Mouse (Mus musculus) MEL (cell line): ENCODE measurements at regions not wholly inside any gene's neighbourhood (a gene's known extent, or its start where the extent isn't known, plus 50 kb on each side); places are given as distances from the start of the nearest gene placed in this dataset.

Experiments used
- DNase-seq: peaks from one replicate; pipeline ENCODE4 v3.0.0; 2011; ENCODE audit warnings: low read depth, low spot score
- H3K27ac ChIP-seq: 2 replicates; pipeline ENCODE4 v1.5.1; 2012; ENCODE audit warnings: low read depth, mild to moderate bottlenecking, control low read depth, low read length, moderate library complexity; ENCODE audit not compliant: control insufficient read depth
- H3K27me3 ChIP-seq, 2 experiments: fragments of 150-350 bp in 1 of 2; sonication (generic) in 1 of 2; 2 replicates each; pipeline ENCODE4 v1.6.1; 2012; ENCODE audit warnings: low read length in 2 of 2, mild to moderate bottlenecking in 2 of 2, improper control_type of control experiment in 1 of 2, moderate library complexity in 1 of 2; ENCODE audit not compliant: insufficient read depth in 2 of 2, control insufficient read depth in 1 of 2
- H3K36me3 ChIP-seq, 2 experiments: 2 replicates each; pipeline ENCODE4 v1.6.1; 2012 to 2014; ENCODE audit warnings: low read length in 2 of 2, improper control_type of control experiment in 1 of 2, inconsistent platforms in 1 of 2, mild to moderate bottlenecking in 1 of 2; ENCODE audit not compliant: insufficient read depth in 2 of 2, control insufficient read depth in 1 of 2
- H3K4me1 ChIP-seq, 2 experiments: fragments of 150-350 bp in 1 of 2; sonication (generic) in 1 of 2; 2 replicates each; pipeline ENCODE4 v1.6.1; 2012; ENCODE audit warnings: low read length in 2 of 2, improper control_type of control experiment in 1 of 2, mild to moderate bottlenecking in 1 of 2; ENCODE audit not compliant: insufficient read depth in 2 of 2, control insufficient read depth in 1 of 2
- H3K4me3 ChIP-seq, 2 experiments: fragments of 150-350 bp in 1 of 2; sonication (generic) in 1 of 2; 2 replicates each; pipeline ENCODE4 v1.5.1; 2012; ENCODE audit warnings: low read depth in 2 of 2, low read length in 2 of 2, mild to moderate bottlenecking in 2 of 2, moderate library complexity in 2 of 2, control low read depth in 1 of 2, improper control_type of control experiment in 1 of 2; ENCODE audit not compliant: control insufficient read depth in 1 of 2, insufficient read depth in 1 of 2
- H3K79me2 ChIP-seq: 2 replicates; pipeline ENCODE4 v1.6.1; 2012; ENCODE audit warnings: mild to moderate bottlenecking, low read length, moderate library complexity; ENCODE audit not compliant: control insufficient read depth, poor library complexity, insufficient read depth
- H3K9ac ChIP-seq: 2 replicates; pipeline ENCODE4 v1.6.1; 2012; ENCODE audit warnings: low read depth, mild to moderate bottlenecking, control low read depth, low read length, moderate library complexity; ENCODE audit not compliant: control insufficient read depth, poor library complexity, severe bottlenecking
- H3K9me3 ChIP-seq: fragments of 150-350 bp; sonication (generic); replicated peaks from 2 replicates; pipeline ENCODE4 v1.6.1; 2012; ENCODE audit warnings: mild to moderate bottlenecking, low read length, improper control_type of control experiment, moderate library complexity; ENCODE audit not compliant: insufficient read depth
- BHLHE40 ChIP-seq: IDR thresholded peaks from 2 replicates; pipeline ENCODE4 v1.6.1; 2012; ENCODE audit warnings: low read depth, mild to moderate bottlenecking, inconsistent platforms, low read length, improper control_type of control experiment, borderline replicate concordance
- CHD1 ChIP-seq: IDR thresholded peaks from 2 replicates; pipeline ENCODE4 v1.6.1; 2012; ENCODE audit warnings: low read depth, mild to moderate bottlenecking, inconsistent platforms, low read length, improper control_type of control experiment
- CHD2 ChIP-seq: IDR thresholded peaks from 2 replicates; pipeline ENCODE4 v1.6.1; 2011; ENCODE audit warnings: low read length, improper control_type of control experiment
- CTCF ChIP-seq, 3 experiments: IDR thresholded peaks in 2 of 3; conservative IDR thresholded peaks in 1 of 3; 2 replicates each; pipeline ENCODE4 v1.5.1; 2011 to 2012; ENCODE audit warnings: low read length in 3 of 3, low read depth in 2 of 3, mild to moderate bottlenecking in 2 of 3, improper control_type of control experiment in 1 of 3, inconsistent platforms in 1 of 3, mixed read lengths in 1 of 3, moderate library complexity in 1 of 3; ENCODE audit not compliant: control insufficient read depth in 1 of 3, insufficient read depth in 1 of 3, poor library complexity in 1 of 3, severe bottlenecking in 1 of 3
- ELF1 ChIP-seq: IDR thresholded peaks from 2 replicates; pipeline ENCODE4 v1.6.1; 2014; ENCODE audit warnings: low read depth, mild to moderate bottlenecking, inconsistent platforms, low read length, improper control_type of control experiment, moderate library complexity
- ETS1 ChIP-seq: IDR thresholded peaks from 2 replicates; pipeline ENCODE4 v1.6.1; 2012; ENCODE audit warnings: low read depth, mild to moderate bottlenecking, inconsistent platforms, low read length, improper control_type of control experiment, moderate library complexity
- GABPA ChIP-seq: IDR thresholded peaks from 2 replicates; pipeline ENCODE4 v1.6.1; 2012; ENCODE audit warnings: low read depth, mild to moderate bottlenecking, inconsistent platforms, low read length, improper control_type of control experiment, moderate library complexity
- GATA1 ChIP-seq: IDR thresholded peaks from 2 replicates; pipeline ENCODE4 v1.6.1; 2011; ENCODE audit warnings: low read depth, low read length, improper control_type of control experiment
- HCFC1 ChIP-seq: IDR thresholded peaks from 2 replicates; pipeline ENCODE4 v1.6.1; 2012; ENCODE audit warnings: low read depth, mild to moderate bottlenecking, inconsistent platforms, low read length, improper control_type of control experiment, moderate library complexity
- KAT2A ChIP-seq: conservative IDR thresholded peaks from 2 replicates; pipeline ENCODE4 v1.6.1; 2012; ENCODE audit warnings: low read depth, low read length, improper control_type of control experiment, inconsistent platforms
- MAFK ChIP-seq: IDR thresholded peaks from 2 replicates; pipeline ENCODE4 v1.6.1; 2011; ENCODE audit warnings: low read depth, mild to moderate bottlenecking, low read length, improper control_type of control experiment, borderline replicate concordance
- MAX ChIP-seq: IDR thresholded peaks from 2 replicates; pipeline ENCODE4 v1.6.1; 2011; ENCODE audit warnings: low read length, improper control_type of control experiment
- MAZ ChIP-seq: IDR thresholded peaks from 2 replicates; pipeline ENCODE4 v1.6.1; 2012; ENCODE audit warnings: low read depth, mild to moderate bottlenecking, inconsistent platforms, low read length, improper control_type of control experiment
- MXI1 ChIP-seq: IDR thresholded peaks from 2 replicates; pipeline ENCODE4 v1.6.1; 2011; ENCODE audit warnings: mild to moderate bottlenecking, low read depth, low read length, improper control_type of control experiment
- MYB ChIP-seq: IDR thresholded peaks from 2 replicates; pipeline ENCODE4 v1.6.1; 2011; ENCODE audit warnings: mild to moderate bottlenecking, low read depth, low read length, improper control_type of control experiment
- MYC ChIP-seq: IDR thresholded peaks from 2 replicates; pipeline ENCODE4 v1.6.1; 2011; ENCODE audit warnings: low read depth, mild to moderate bottlenecking, low read length, improper control_type of control experiment, moderate library complexity
- POLR2A ChIP-seq, 2 experiments: IDR thresholded peaks; 2 replicates each; pipeline ENCODE4 v1.6.1; 2011 to 2012; ENCODE audit warnings: low read length in 2 of 2, mild to moderate bottlenecking in 2 of 2, control low read depth in 1 of 2, improper control_type of control experiment in 1 of 2, low read depth in 1 of 2, moderate library complexity in 1 of 2; ENCODE audit not compliant: control insufficient read depth in 1 of 2, insufficient read depth in 1 of 2, poor library complexity in 1 of 2
- POLR2AphosphoS2 ChIP-seq: IDR thresholded peaks from 2 replicates; pipeline ENCODE4 v1.6.1; 2011; ENCODE audit warnings: low read length, improper control_type of control experiment
- RAD21 ChIP-seq: IDR thresholded peaks from 2 replicates; pipeline ENCODE4 v1.6.1; 2011; ENCODE audit warnings: mild to moderate bottlenecking, low read depth, low read length, improper control_type of control experiment
- RCOR1 ChIP-seq: IDR thresholded peaks from 2 replicates; pipeline ENCODE4 v1.6.1; 2012; ENCODE audit warnings: low read depth, mild to moderate bottlenecking, inconsistent platforms, low read length, improper control_type of control experiment
- SIN3A ChIP-seq: IDR thresholded peaks from 2 replicates; pipeline ENCODE4 v1.6.1; 2012; ENCODE audit warnings: low read length, improper control_type of control experiment, inconsistent platforms
- SMC3 ChIP-seq: IDR thresholded peaks from 2 replicates; pipeline ENCODE4 v1.6.1; 2011; ENCODE audit warnings: low read depth, low read length, improper control_type of control experiment
- TAL1 ChIP-seq: IDR thresholded peaks from 2 replicates; pipeline ENCODE4 v1.6.1; 2012; ENCODE audit warnings: mild to moderate bottlenecking, inconsistent platforms, low read length, moderate library complexity, mixed read lengths
- TBP ChIP-seq: IDR thresholded peaks from 2 replicates; pipeline ENCODE4 v1.8.0; 2011; ENCODE audit warnings: low read depth, low read length, improper control_type of control experiment
- TCF12 ChIP-seq: IDR thresholded peaks from 2 replicates; pipeline ENCODE4 v1.6.1; 2014; ENCODE audit warnings: low read depth, mild to moderate bottlenecking, inconsistent platforms, low read length, improper control_type of control experiment, moderate library complexity
- UBTF ChIP-seq: IDR thresholded peaks from 2 replicates; pipeline ENCODE4 v1.6.1; 2012; ENCODE audit warnings: low read depth, mild to moderate bottlenecking, inconsistent platforms, low read length, improper control_type of control experiment, moderate library complexity, borderline replicate concordance; ENCODE audit not compliant: insufficient read depth
- USF1 ChIP-seq: IDR thresholded peaks from 2 replicates; pipeline ENCODE4 v1.6.1; 2014; ENCODE audit warnings: low read depth, mild to moderate bottlenecking, inconsistent platforms, low read length, improper control_type of control experiment, moderate library complexity
- USF2 ChIP-seq, 2 experiments: IDR thresholded peaks; 2 replicates each; pipeline ENCODE4 v1.6.1; 2011 to 2012; ENCODE audit warnings: improper control_type of control experiment in 2 of 2, low read length in 2 of 2, borderline replicate concordance in 1 of 2, inconsistent platforms in 1 of 2, low read depth in 1 of 2, mild to moderate bottlenecking in 1 of 2; ENCODE audit not compliant: insufficient read depth in 1 of 2
- ZC3H11A ChIP-seq: IDR thresholded peaks from 2 replicates; pipeline ENCODE4 v1.6.1; 2012; ENCODE audit warnings: low read depth, mild to moderate bottlenecking, inconsistent platforms, low read length, improper control_type of control experiment
- ZKSCAN1 ChIP-seq: IDR thresholded peaks from 2 replicates; pipeline ENCODE4 v1.6.1; 2012; ENCODE audit warnings: low read depth, mild to moderate bottlenecking, inconsistent platforms, low read length, improper control_type of control experiment, moderate library complexity
- ZNF384 ChIP-seq: IDR thresholded peaks from 2 replicates; pipeline ENCODE4 v1.6.1; 2012; ENCODE audit warnings: low read depth, mild to moderate bottlenecking, inconsistent platforms, low read length, improper control_type of control experiment

DNA sequence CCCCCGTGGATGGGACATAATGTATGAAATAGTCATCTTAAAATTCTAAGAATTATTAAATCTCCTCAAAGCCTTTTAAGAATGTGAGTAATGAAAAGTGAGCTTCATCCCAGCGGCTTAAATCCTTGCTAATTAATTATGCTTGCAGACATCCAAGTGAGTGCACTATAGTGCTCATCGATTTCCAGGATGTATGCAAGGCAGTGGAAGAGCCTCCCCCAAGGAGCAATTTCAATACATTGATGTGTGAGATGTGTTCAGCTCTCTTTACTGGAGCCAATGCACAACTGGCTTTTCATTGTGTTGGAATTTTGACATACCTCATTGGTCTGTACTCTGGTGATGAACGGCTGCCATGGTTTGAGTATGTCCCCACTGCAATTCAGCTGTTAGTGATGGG lies 231.6 kb downstream of the Med10 start:
- no peak for DNase-seq
- H3K79me2 ChIP-seq: no peaks in the 10 kb centered on the region
- H3K9me3 ChIP-seq: no peaks in the 10 kb centered on the region
- H3K4me3 ChIP-seq: no peak overlapping the region
- no peaks in the 10 kb centered on the region for H3K4me1 ChIP-seq
- TF ChIP-seq SMC3 (no peak), CTCF (IDR thresholded peaks at IDR 0.05 in 2 of 3, conservative IDR thresholded peaks at IDR 0.05 in 1 of 3; ENCODE audit: control insufficient read depth in 1 of 3, insufficient read depth in 1 of 3, low read depth in 2 of 3, low read length in 3 of 3, poor library complexity in 1 of 3, severe bottlenecking in 1 of 3) (no peak), ETS1 (no peak), SIN3A (no peak)
- no peaks in the 10 kb centered on the region; a peak in 1 of 4 replicates for H3K27me3 ChIP-seq
- no peak overlapping the region for H3K27ac ChIP-seq
- no peaks in the 10 kb centered on the region for H3K36me3 ChIP-seq
- no peak overlapping the region for H3K9ac ChIP-seq

DNA sequence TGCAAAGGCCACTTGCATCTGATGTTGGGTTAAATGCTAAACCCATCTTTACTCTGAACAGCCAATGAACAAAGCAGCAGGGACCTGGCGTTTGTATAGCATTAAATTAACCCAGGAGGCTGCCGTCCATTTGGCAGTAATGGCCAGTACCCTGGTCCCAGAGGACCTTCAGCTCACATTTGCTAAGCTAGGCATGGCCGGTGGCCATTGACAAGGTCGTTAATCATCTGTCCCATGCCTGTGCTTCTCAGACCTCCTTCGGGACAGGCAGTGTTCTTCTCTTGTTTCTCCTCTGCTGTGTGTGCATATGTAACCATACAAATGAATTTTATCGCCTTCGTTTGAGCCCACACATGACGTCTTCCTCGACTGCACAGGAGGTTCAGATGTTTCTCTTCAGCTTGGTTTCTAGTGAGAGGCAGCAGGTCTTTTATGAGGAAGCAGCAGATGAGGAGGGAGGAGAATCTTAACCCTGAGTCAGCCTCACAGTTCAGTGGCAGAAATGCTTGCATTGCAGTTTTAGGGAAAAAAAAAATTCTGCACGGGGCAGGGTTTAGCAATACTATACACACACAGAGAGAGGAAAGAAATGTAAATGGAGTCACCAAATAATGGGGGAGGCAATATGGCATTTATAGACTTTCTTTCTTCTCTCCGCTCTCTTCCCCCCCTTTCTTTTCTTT lies 235.9 kb downstream of the Med10 start:
- DNase-seq: no peak
- no peaks in the 10 kb centered on the region for H3K4me1 ChIP-seq

DNA sequence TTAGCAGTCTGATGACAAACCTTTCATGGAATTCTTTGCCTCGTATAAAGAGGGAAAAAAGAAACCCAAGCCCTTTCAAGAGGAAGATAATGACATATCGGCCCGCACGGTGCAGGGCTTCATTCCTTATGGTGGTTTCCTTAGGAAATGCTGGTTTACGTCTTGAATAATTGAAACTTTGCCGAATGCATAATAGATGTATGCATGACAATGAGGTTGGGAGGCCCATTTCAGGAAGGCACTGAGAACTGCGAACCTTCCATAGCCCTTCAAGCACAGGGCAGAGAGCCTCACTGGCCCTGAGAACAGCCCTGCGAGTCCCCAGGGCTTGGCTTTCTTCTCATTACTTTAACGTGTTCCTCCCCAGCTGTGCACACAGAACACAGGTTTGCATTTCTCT lies 255.7 kb downstream of the Med10 start:
- H3K9ac ChIP-seq: no peak overlapping the region
- no peaks in the 10 kb centered on the region for H3K4me1 ChIP-seq
- H3K4me3 ChIP-seq: no peak overlapping the region
- H3K79me2 ChIP-seq: no peaks in the 10 kb centered on the region
- no peaks in the 10 kb centered on the region for H3K9me3 ChIP-seq
- no peak overlapping the region for H3K27ac ChIP-seq
- no peaks in the 10 kb centered on the region for H3K27me3 ChIP-seq
- no peak for DNase-seq
- H3K36me3 ChIP-seq: no peaks in the 10 kb centered on the region
- TF ChIP-seq USF2 (IDR thresholded peaks at IDR 0.05; ENCODE audit: borderline replicate concordance in 1 of 2, insufficient read depth in 1 of 2, low read depth in 1 of 2, low read length in 2 of 2): no peak
- TF ChIP-seq USF1: no peak
- no peak for TF ChIP-seq UBTF
- no peak for TF ChIP-seq POLR2A (IDR thresholded peaks at IDR 0.05; ENCODE audit: control insufficient read depth in 1 of 2, insufficient read depth in 1 of 2, low read depth in 1 of 2, low read length in 2 of 2, poor library complexity in 1 of 2)
- TF ChIP-seq ZKSCAN1: no peak
- no peak for TF ChIP-seq ZC3H11A
- TF ChIP-seq KAT2A: no peak
- no peak for TF ChIP-seq TAL1
- TF ChIP-seq SIN3A: no peak
- TF ChIP-seq HCFC1: no peak
- no peak for TF ChIP-seq MAX
- no peak for TF ChIP-seq MAZ
- no peak for TF ChIP-seq ZNF384
- no peak for TF ChIP-seq ELF1
- no peak for TF ChIP-seq TBP
- TF ChIP-seq ETS1: no peak
- no peak for TF ChIP-seq RCOR1
- TF ChIP-seq MYC: no peak

More for the DNA sequence above, 235.9 kb downstream of the Med10 start:
- H3K36me3 ChIP-seq: no peaks in the 10 kb centered on the region
- TF ChIP-seq TAL1 (no peak), GATA1 (no peak), POLR2AphosphoS2 (no peak), MAFK (no peak), RCOR1 (no peak), ZC3H11A (no peak), CHD2 (no peak), MYB (no peak), MXI1 (no peak), BHLHE40 (no peak), CTCF (IDR thresholded peaks at IDR 0.05 in 2 of 3, conservative IDR thresholded peaks at IDR 0.05 in 1 of 3; ENCODE audit: control insufficient read depth in 1 of 3, insufficient read depth in 1 of 3, low read depth in 2 of 3, low read length in 3 of 3, poor library complexity in 1 of 3, severe bottlenecking in 1 of 3) (no peak), TCF12 (no peak), POLR2A (IDR thresholded peaks at IDR 0.05; ENCODE audit: control insufficient read depth in 1 of 2, insufficient read depth in 1 of 2, low read depth in 1 of 2, low read length in 2 of 2, poor library complexity in 1 of 2) (no peak), GABPA (no peak), RAD21 (no peak), CHD1 (no peak), ZNF384 (no peak)
- H3K27me3 ChIP-seq: no peaks in the 10 kb centered on the region
- H3K27ac ChIP-seq: no peak overlapping the region
- H3K9me3 ChIP-seq: no peaks in the 10 kb centered on the region
- H3K79me2 ChIP-seq: no peaks in the 10 kb centered on the region
- H3K9ac ChIP-seq: no peak overlapping the region
- H3K4me3 ChIP-seq: no peak overlapping the region
